Mouse (Mus musculus) kidney, embryonic 15.5 days (tissue): ENCODE results near the gene Sp1. TPM values are rescaled to one million over a fixed set of nuclear protein-coding genes. Genes with fewer than 3 reads are reported as not detected.
A peak's percentile ranks its signal among the peaks of the same experiment; 100 is the strongest.

Experiments used
- ATAC-seq: fragments of 200-750 bp; cut with Nextera tagmentation; replicated peaks from 2 replicates; pipeline ENCODE4 v1.8.0; 2017; ENCODE audit warnings: moderate TSS enrichment; ENCODE audit not compliant: low FRiP score
- H3K27ac ChIP-seq: fragments of 300-500 bp; sonication (generic); 2 replicates; pipeline ENCODE4 v1.5.1; 2015; ENCODE audit warnings: mild to moderate bottlenecking, inconsistent platforms
- H3K27me3 ChIP-seq: fragments of 300-500 bp; sonication (generic); 2 replicates; pipeline ENCODE4 v1.6.1; 2015; ENCODE audit warnings: inconsistent platforms
- H3K36me3 ChIP-seq: fragments of 300-500 bp; sonication (generic); 2 replicates; pipeline ENCODE4 v1.6.1; 2015; ENCODE audit warnings: inconsistent platforms
- H3K4me1 ChIP-seq: fragments of 300-500 bp; sonication (generic); 2 replicates; pipeline ENCODE4 v1.6.1; 2015; ENCODE audit warnings: inconsistent platforms
- H3K4me2 ChIP-seq: fragments of 300-500 bp; sonication (generic); 2 replicates; pipeline ENCODE4 v1.6.1; 2015; ENCODE audit warnings: moderate library complexity, mild to moderate bottlenecking, inconsistent platforms
- H3K4me3 ChIP-seq: fragments of 300-500 bp; sonication (generic); replicated peaks from 2 replicates; pipeline ENCODE4 v1.5.1; 2015; ENCODE audit warnings: mild to moderate bottlenecking, inconsistent platforms
- H3K9ac ChIP-seq: fragments of 300-500 bp; sonication (generic); 2 replicates; pipeline ENCODE4 v1.6.1; 2015; ENCODE audit warnings: mild to moderate bottlenecking, inconsistent platforms
- H3K9me3 ChIP-seq: fragments of 300-500 bp; sonication (generic); replicated peaks from 2 replicates; pipeline ENCODE4 v1.6.1; 2016; ENCODE audit warnings: inconsistent platforms
- WGBS: fragments of 180-500 bp; shearing (Covaris S2); methylation state at CpG from one replicate; pipeline ENCODE4 v1.1.7; 2015; ENCODE audit warnings: mixed read lengths; 5-methylcytosine and 5-hydroxymethylcytosine counted together
- polyA plus RNA-seq: library from polyadenylated mRNA; unstranded; fragments of >200 nt; fragmentation: Nextera tagmentation; extraction: Ambion mirVana; gene quantifications from 2 replicates; pipeline ENCODE4 v1.2.1, GENCODE M21; 2015

Gene Sp1
- polyA plus RNA-seq, 1 experiment from 2014 or later, result 10.8 TPM

GRCm38 (mm10) chr15:102420986-102421385 lies 15.0 kb downstream of the Sp1 start:
- Histone ChIP-seq H3K27ac (0 out of 2 replicates have a peak overlapping the region, but pooled peaks have one; percentile 7), H3K9me3 (no peaks in the 10 kb centered on the region), H3K4me2 (no peak overlapping the region), H3K27me3 (no peaks in the 10 kb centered on the region), H3K4me1 (no peaks in the 10 kb centered on the region), H3K4me3 (no peak overlapping the region), H3K9ac (no peak overlapping the region), H3K36me3 (peaks cover 68% of the 10 kb centered on the region)
- ATAC-seq, result no peak
- WGBS, result 42% methylated on average over 1 of the region's 1 CpGs

DNA sequence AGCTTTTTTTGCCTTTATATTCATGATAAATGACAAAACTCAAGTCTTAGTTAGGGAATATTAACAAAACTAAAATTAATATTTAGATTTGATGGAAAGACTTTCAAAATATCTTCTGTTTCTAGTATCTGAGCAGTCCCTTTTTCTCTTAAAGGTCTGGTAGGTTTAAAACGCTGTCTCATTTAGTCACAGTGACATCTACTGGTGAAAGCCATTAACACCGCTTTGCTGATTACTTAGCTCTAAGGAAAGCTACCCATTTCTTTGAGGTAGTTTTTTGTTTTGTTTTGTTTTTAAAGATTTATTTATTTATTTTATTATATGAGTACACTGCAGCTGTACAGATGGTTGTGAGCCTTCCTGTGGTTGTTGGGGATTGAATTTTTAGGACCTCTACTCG lies 15.5 kb downstream of the Sp1 start:
- 60% methylated on average over 3 of the region's 3 CpGs for WGBS
- no peaks in the 10 kb centered on the region for H3K4me1 ChIP-seq
- H3K4me2 ChIP-seq, result no peak overlapping the region
- no peaks in the 10 kb centered on the region for H3K9me3 ChIP-seq
- peaks cover 71% of the 10 kb centered on the region for H3K36me3 ChIP-seq
- no peak for ATAC-seq
- no peaks in the 10 kb centered on the region for H3K27me3 ChIP-seq
- H3K9ac ChIP-seq, result no peak overlapping the region
- H3K27ac ChIP-seq, result no peak overlapping the region
- no peak overlapping the region for H3K4me3 ChIP-seq

DNA sequence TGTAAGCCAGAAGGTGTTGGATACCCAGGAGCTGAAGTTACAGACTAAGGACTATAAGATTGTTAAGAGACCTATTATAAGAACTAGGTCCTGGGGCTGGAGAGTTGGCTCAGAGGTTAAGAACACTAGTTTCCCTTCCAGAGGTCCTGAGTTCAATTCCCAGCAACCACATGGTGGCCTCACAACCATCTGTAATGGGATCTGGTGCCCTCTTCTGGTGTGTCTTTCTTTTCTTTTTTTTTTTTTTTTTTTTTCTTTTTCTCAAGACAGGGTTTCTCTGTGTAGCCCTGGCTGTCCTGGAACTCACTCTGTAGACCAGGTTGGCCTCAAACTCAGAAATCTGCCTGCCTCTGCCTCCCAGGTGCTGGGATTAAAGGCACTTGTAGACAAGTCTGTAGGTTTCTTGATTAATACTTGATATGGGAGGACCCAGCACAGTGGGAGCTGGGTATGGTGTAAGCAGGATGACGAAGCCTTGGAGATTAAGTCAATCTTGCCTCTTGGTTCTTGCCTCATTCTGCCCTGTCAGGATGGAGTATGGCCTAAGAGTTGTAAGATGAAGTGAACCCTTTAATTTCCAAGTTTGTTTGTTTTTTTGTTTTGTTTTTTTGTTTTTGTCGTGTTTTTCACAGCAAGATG lies 17.8 kb downstream of the Sp1 start:
- no peak for ATAC-seq
- no peak overlapping the region for H3K9ac ChIP-seq
- no peaks in the 10 kb centered on the region for H3K27me3 ChIP-seq
- no peaks in the 10 kb centered on the region for H3K4me1 ChIP-seq
- no peak overlapping the region for H3K4me3 ChIP-seq
- no peaks in the 10 kb centered on the region for H3K9me3 ChIP-seq
- H3K27ac ChIP-seq, result no peak overlapping the region
- H3K36me3 ChIP-seq, result peaks cover 75% of the 10 kb centered on the region
- WGBS, result 100% methylated on average over 2 of the region's 2 CpGs
- H3K4me2 ChIP-seq, result no peak overlapping the region

- H3K27me3 ChIP-seq, result no peaks in the 10 kb centered on the region
- 80% methylated on average over 2 of the region's 2 CpGs for WGBS
- peaks cover 77% of the 10 kb centered on the region for H3K36me3 ChIP-seq
- H3K4me1 ChIP-seq, result no peaks in the 10 kb centered on the region
- no peak overlapping the region for H3K4me2 ChIP-seq
- H3K27ac ChIP-seq, result no peak overlapping the region
- no peak overlapping the region for H3K4me3 ChIP-seq
- no peak overlapping the region for H3K9ac ChIP-seq
- ATAC-seq, result no peak
- H3K9me3 ChIP-seq, result no peaks in the 10 kb centered on the region
Measured at GRCm38 (mm10) chr15:102424657-102425056, 18.7 kb downstream of the Sp1 start.

- H3K4me3 ChIP-seq, result no peak overlapping the region
- H3K4me2 ChIP-seq, result no peak overlapping the region
- no peaks in the 10 kb centered on the region for H3K27me3 ChIP-seq
- H3K36me3 ChIP-seq, result peaks cover 91% of the 10 kb centered on the region
- H3K27ac ChIP-seq, result no peak overlapping the region
- ATAC-seq, result no peak
- H3K9ac ChIP-seq, result no peak overlapping the region
- WGBS, result 94% methylated on average over 1 of the region's 1 CpGs
- no peaks in the 10 kb centered on the region for H3K9me3 ChIP-seq
- H3K4me1 ChIP-seq, result no peaks in the 10 kb centered on the region
Measured at GRCm38 (mm10) chr15:102426963-102427362, 21.0 kb downstream of the Sp1 start.

DNA sequence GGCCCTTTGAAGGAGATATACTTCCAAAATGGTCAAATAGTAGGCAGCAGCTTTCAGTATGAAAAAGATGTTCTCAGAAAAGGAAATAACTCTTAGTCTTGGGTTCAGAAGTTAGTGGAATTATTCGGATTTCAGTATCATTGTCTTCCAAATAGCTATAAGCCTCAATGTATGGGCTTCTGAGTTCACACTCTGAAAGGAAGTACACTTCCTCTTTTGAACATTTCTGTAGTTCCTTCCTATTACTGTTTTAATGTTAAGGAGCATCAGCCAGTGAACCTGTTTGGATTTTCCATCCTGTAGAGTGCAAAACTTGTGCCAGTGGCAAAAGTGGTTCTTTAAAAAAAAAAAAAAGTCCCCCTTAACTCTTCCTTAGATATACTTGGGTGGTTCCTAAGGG lies 26.1 kb downstream of the Sp1 start:
- H3K9ac ChIP-seq, result no peak overlapping the region
- H3K4me2 ChIP-seq, result no peak overlapping the region
- no peaks in the 10 kb centered on the region for H3K27me3 ChIP-seq
- H3K36me3 ChIP-seq, result peaks cover 88% of the 10 kb centered on the region
- H3K4me1 ChIP-seq, result no peaks in the 10 kb centered on the region
- no peaks in the 10 kb centered on the region for H3K9me3 ChIP-seq
- H3K4me3 ChIP-seq, result no peak overlapping the region
- no peak for ATAC-seq
- WGBS, result 88% methylated on average over 1 of the region's 1 CpGs
- H3K27ac ChIP-seq, result no peak overlapping the region

- H3K36me3 ChIP-seq, result peaks cover 88% of the 10 kb centered on the region
- no peaks in the 10 kb centered on the region for H3K9me3 ChIP-seq
- no peak overlapping the region for H3K27ac ChIP-seq
- H3K9ac ChIP-seq, result no peak overlapping the region
- no peak overlapping the region for H3K4me3 ChIP-seq
- no peak for ATAC-seq
- no peak overlapping the region for H3K4me2 ChIP-seq
- 93% methylated on average over 4 of the region's 4 CpGs for WGBS
- no peaks in the 10 kb centered on the region for H3K4me1 ChIP-seq
- no peaks in the 10 kb centered on the region for H3K27me3 ChIP-seq
Measured at GRCm38 (mm10) chr15:102433173-102433572, 27.2 kb downstream of the Sp1 start.

- H3K36me3 ChIP-seq, result peaks cover 9% of the 10 kb centered on the region
- H3K27me3 ChIP-seq, result no peaks in the 10 kb centered on the region
- ATAC-seq, result no peak
- no peak overlapping the region for H3K9ac ChIP-seq
- H3K9me3 ChIP-seq, result no peaks in the 10 kb centered on the region
- no peak overlapping the region for H3K4me2 ChIP-seq
- no peak overlapping the region for H3K4me3 ChIP-seq
- no peak overlapping the region for H3K27ac ChIP-seq
- 50% methylated on average over 2 of the region's 2 CpGs for WGBS
- H3K4me1 ChIP-seq, result 0 out of 2 replicates have a peak, but pooled peaks cover 2% of the 10 kb centered on the region
Measured at GRCm38 (mm10) chr15:102442490-102442889, 36.5 kb downstream of the Sp1 start.

DNA sequence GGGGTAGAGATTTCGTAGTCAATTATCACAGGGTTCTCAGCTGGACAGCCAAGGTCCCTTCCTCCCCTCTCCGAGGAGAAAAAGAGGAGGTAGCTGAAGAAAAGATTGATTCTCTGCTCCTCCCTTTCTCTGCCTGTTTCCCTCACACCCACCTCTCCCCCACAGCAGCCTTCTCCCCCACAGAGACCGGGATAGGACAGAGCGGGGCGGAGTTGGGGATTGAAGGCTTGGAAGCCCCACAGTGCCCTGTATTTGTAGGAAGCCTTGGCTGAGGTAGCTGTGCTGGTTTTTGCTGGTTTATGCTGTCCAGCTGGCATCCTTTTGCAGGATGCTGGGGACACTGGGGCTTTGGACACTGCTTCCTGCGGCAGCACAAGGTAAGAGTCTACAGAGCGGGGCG lies 39.2 kb downstream of the Sp1 start, which contains the start of gene Amhr2:
Gene Amhr2 (plus strand): TSS at position 222 of the 400 bp plus-strand sequence.
- H3K9me3 ChIP-seq, result no peaks in the 10 kb centered on the region
- 0 out of 2 replicates have a peak, but pooled peaks cover 2% of the 10 kb centered on the region for H3K4me1 ChIP-seq
- no peak within 1 kb of the TSS for H3K27ac ChIP-seq
- 51% methylated on average over 8 of the region's 8 CpGs for WGBS
- H3K4me3 ChIP-seq, result no peak within 1 kb of the TSS
- H3K27me3 ChIP-seq, result no peaks in the 10 kb centered on the region
- H3K4me2 ChIP-seq, result no peak within 1 kb of the TSS
- no peak within 1 kb of the TSS for H3K9ac ChIP-seq
- H3K36me3 ChIP-seq, result no peaks in the 10 kb centered on the region
- ATAC-seq, result no peak

GRCm38 (mm10) chr15:102446448-102446847 lies 40.5 kb downstream of the Sp1 start:
- Histone ChIP-seq H3K27ac (no peak overlapping the region), H3K4me3 (no peak overlapping the region), H3K4me2 (no peak overlapping the region), H3K9ac (no peak overlapping the region), H3K36me3 (no peaks in the 10 kb centered on the region), H3K9me3 (no peaks in the 10 kb centered on the region), H3K4me1 (0 out of 2 replicates have a peak, but pooled peaks cover 2% of the 10 kb centered on the region), H3K27me3 (no peaks in the 10 kb centered on the region)
- WGBS, result 58% methylated on average over 5 of the region's 6 CpGs
- 0 out of 2 replicates have a peak, but pooled peaks have one; percentile 33 for ATAC-seq

- 31% methylated on average over 8 of the region's 8 CpGs for whole genome bisulfite sequencing
- no peaks in the 10 kb centered on the region for H3K9me3 ChIP-seq
- no peak overlapping the region for H3K4me3 ChIP-seq
- H3K4me1 ChIP-seq, result 0 out of 2 replicates have a peak, but pooled peaks cover 2% of the 10 kb centered on the region
- H3K9ac ChIP-seq, result no peak overlapping the region
- ATAC-seq, result no peak
- no peak overlapping the region for H3K27ac ChIP-seq
- H3K36me3 ChIP-seq, result no peaks in the 10 kb centered on the region
- H3K27me3 ChIP-seq, result no peaks in the 10 kb centered on the region
- H3K4me2 ChIP-seq, result no peak overlapping the region
Measured at GRCm38 (mm10) chr15:102449366-102449765, 43.4 kb downstream of the Sp1 start.

- no peaks in the 10 kb centered on the region for H3K36me3 ChIP-seq
- 35% methylated on average over 7 of the region's 7 CpGs for WGBS
- no peak overlapping the region for H3K4me2 ChIP-seq
- H3K4me3 ChIP-seq, result no peak overlapping the region
- H3K9ac ChIP-seq, result no peak overlapping the region
- no peak overlapping the region for H3K27ac ChIP-seq
- no peaks in the 10 kb centered on the region for H3K27me3 ChIP-seq
- 0 out of 2 replicates have a peak, but pooled peaks cover 2% of the 10 kb centered on the region for H3K4me1 ChIP-seq
- no peak for ATAC-seq
- no peaks in the 10 kb centered on the region for H3K9me3 ChIP-seq
Measured at GRCm38 (mm10) chr15:102450928-102451327, 45.0 kb downstream of the Sp1 start.
